Mouse (Mus musculus): ENCODE data around the gene Rpl13a. TPM values are rescaled to one million over a fixed set of nuclear protein-coding genes. Genes with fewer than 3 reads are reported as not detected.
A peak's percentile ranks its signal among the peaks of the same experiment; 100 is the strongest.
"Not testable (repeated sequence)": the region's sequence is repeated elsewhere in the genome, so short reads cannot be mapped to it uniquely, and the experiment has no call there.

Gene Rpl13a
- total RNA-seq, 2 experiments from 2014 or later: 742 to 866 TPM

DNA sequence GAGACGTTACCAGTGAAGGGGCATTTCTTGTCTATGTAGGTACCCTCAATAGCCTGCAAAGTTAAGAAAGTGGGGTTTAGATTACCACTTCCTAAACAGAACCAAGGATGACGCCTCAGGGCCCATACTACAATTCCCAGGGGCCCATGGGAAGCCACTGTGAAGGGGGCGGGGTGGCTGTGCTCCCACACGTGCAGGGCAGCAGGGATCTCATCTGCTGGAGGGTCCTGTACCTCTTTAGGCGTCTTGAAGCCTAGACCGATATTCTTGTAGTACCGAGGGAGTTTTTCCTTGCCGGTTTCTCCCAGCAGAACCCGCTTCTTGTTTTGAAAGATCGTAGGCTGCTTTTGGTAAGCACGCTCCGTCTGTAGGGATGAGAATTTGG lies 5.4 kb downstream of the Rpl13a start:
- intact Hi-C loops (cut with DNase I; ENCODE audit: low total_unique reads): no loop called here

DNA sequence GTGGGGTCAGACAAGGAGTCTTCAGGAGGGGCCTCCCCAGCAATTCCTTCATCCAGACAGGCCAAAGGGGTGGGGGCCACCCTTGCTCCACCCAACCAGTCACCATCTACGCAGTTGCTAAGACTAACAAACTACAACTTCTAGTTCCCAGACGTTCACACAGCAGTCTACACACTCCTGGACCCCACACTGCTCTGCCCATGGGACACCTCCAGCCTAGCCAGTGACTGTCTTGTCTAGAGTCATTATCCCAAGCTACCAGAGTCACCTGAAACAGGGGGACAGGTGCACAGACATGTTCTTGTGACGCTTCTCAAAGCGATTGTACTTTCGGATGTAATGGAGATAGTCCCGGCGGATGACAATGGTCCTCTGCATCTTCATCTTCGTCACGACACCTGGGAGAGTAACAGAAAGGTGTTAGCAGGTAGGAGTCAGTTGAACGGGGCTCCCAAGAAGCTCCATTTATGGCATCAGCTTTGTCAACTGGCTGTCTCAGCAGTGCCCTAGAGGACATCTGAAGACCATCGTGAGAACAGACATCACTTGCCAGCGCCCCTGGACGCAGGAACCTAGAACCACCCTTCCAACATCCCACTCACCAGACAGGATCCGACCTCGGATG lies 5.9 kb downstream of the Rpl13a start:
- DNase-seq: no peak
- intact Hi-C loops (cut with DNase I; ENCODE audit: low total_unique reads): no loop called here

More for the DNA sequence above, 5.4 kb downstream of the Rpl13a start:
- DNase-seq: no peak

DNA sequence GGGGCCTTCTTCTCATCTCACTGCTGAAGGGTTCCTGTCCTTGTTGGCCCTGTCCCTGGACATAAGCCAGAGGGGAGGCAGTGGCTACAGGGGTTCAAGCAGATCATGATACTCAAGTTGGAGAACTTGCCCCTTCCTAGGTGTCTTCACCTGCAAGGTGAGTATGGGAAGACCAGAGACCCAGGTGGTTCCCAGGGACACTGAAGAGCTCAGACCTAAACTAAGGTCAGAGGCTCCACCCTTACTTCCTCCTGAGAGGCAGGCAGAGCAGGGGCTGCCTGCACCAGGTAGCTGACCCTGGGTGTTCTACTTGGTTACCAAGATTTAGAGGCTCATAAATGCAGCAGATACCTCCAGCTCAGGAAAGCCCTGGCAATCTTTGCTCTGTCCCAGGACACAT lies 6.6 kb downstream of the Rpl13a start:
- no peak for DNase-seq
- intact Hi-C loops (cut with DNase I; ENCODE audit: low total_unique reads): no loop called here

DNA sequence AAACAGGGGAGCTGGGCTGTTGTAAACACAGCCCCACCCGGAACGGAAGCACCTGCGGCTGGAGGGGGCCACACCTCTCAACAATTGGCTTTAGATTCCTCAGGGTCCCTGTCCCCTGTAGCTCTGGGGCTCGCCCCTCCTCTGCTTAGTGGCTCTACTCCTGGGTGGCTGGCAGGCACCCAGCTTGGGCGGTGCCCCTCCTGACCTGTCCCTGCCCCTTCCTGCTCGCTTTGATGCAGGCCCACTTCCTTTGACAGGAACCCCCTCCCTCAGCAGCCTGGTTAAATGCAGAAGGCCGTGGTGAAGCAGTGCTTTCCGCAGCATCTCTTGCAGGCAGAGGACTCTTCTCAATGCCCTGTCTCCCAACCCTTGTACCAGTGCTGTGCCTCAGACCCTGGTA lies 7.2 kb downstream of the Rpl13a start:
- intact Hi-C loops (cut with DNase I; ENCODE audit: low total_unique reads): no loop called here
- DNase-seq: peak; percentile 44

DNA sequence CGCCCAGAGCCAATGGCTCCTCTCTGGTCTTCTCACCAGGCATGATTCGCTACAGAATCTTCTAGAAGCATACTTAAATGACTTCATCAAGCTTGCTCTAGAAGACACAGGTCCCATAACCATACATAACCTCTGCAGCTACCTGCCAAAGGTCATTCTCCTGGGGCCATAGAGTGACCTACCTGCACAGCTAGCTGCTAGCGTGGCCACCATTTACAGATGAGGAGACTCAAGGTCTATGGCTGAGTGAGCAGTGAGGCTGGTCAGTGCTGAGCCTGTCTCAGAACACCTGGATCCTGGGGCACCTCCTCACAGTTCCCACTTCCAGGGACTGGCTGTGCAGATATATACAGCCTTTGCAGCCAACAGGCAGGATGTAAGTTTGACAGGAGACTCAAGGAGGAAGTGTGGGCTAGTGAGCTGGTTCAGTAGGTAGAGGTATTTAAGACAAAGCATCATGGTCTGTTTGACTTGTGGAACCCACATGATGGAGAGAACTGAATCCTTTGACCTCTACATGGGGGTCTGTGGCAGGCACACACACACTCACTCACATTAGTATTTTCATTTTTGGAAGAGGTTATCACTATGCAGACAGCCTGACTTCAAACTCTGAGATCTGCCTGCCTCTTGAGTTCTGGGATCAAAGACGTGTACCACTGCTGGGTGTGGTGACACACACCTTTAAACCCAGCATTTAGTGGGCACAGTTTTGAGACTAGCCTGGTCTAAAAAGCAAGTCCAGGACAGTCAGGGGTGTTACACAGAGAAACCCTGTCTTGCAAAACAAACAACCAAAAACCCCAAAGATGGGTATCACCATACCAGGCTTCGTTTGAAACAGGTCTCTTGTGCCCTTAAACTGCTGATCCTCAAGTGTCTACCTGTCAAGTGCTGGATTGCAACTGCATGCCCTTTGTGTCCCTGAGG lies 8.5 kb downstream of the Rpl13a start:
- no peak for DNase-seq
- intact Hi-C loops (cut with DNase I; ENCODE audit: low total_unique reads): no loop called here

DNA sequence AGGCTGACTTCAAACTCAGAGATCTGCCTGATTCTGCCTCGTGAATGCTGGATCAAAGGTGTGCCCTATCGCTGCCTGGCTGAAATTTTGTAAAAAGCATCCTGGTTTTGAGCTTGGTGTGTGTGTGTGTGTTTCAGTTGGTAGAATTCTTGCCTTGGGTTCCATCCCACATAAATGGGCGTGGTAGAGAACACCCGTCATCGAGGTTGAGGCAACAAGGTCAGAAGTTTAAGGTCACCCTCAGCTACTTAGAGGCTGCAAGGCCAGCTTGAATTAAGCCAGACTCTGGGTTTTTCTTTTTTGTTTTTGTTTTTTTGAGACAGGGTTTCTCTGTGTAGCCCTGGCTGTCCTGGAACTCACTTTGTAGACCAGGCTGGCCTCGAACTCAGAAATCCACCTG lies 10.2 kb downstream of the Rpl13a start:
- intact Hi-C loops (cut with DNase I; ENCODE audit: low total_unique reads): no loop called here
- no peak for DNase-seq

DNA sequence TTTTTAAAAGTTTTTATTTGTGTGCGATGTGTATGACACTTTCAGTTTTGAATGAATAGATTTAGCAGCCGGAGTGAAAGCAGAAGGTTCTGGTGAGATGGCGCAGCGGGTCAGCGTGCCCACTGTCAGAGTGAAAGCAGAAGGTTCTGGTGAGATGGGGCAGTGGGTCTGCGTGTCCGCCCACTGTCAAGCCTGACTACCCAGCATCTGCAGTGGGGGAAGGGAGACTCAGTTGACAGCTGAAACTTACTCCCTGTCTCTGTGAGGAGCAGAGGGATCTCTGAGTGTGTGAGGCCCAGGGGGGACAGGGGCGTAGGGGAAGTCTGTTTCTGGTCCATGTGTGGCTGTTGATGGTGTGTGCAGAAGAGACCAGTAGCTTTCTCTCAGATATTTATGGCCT lies 11.0 kb downstream of the Rpl13a start:
- no peak for DNase-seq
- intact Hi-C loops (cut with DNase I; ENCODE audit: low total_unique reads): no loop called here

DNA sequence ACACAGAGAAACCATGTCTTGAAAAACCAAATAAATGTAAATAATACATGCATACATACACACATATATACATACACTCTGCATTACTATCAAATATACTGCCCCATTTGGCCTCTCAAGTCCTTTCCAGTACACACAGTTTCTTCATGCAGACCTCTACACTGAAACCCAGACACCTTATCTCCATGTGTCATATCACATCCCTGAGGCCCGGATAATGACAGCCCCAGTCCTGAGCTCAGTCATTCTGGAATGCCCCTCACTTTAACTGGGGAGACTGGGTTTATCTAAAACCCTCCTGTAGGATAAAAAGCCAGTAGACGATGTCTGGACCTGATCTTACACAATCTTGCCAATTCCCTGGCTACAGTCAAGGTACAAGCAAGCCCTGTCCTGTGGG lies 15.1 kb downstream of the Rpl13a start:
- DNase-seq: no peak
- intact Hi-C loops (cut with DNase I; ENCODE audit: low total_unique reads): no loop called here

DNA sequence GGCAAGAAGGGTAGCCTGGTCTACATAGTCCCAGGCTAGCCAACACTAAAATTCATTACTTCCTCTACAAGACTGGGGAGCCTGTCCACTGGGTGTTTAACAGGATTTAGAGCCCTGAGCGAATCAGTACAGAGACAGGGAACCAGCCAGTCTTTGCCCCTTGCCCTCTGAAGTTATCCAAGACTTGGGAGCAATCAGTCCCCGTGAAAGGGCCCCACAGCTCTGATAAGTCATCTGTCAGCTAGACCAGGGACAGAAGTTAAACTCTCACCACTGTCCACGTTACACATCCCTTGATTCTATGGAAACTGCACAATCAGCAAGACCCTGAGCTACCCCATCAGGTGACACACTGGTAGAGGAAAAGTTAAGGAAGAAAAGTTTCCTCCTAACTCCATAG lies 16.0 kb downstream of the Rpl13a start:
- intact Hi-C loops (cut with DNase I; ENCODE audit: low total_unique reads): no loop called here
- DNase-seq: no peak

DNA sequence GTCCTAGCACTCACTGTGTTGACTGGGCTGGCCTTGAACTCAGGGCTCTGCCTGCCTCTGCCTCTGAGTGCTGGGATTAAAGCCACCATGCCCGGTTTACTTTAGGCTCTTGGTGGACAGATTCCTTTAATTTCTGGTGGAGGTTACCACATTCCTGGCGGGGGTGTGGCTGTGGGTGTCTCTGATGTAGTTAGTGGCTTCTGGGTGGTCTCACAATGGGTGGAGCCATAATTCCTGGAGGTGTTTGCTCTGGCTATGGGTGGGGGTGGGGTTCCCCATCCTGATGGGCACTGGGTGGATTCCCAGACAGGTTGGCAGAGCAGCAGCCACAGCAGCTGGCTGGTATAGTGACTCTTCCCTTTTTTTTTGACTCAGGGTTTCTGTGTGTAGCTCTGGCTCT lies 16.6 kb downstream of the Rpl13a start:
- intact Hi-C loops (cut with DNase I; ENCODE audit: low total_unique reads): no loop called here

DNA sequence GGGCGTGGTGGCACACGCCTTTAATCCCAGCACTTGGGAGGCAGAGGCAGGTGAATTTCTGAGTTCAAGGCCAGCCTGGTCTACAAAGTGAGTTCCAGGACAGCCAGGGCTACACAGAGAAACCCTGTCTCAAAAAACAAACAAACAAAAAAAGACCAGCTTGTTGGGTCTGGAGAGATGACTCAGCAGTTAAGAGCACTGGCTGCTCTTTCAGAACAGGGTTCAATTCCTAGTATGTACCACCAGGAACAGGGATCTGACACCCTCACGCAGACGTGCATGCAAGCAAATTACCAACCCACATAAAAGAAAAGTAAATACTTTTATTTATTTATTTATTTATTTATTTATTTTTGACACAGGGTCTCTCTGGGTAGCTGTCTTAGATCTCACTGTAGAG lies 18.5 kb downstream of the Rpl13a start:
- DNase-seq; intact Hi-C loops (cut with DNase I; ENCODE audit: low total_unique reads): not testable (repeated sequence)

More for the DNA sequence above, 16.6 kb downstream of the Rpl13a start:
- DNase-seq: no peak

DNA sequence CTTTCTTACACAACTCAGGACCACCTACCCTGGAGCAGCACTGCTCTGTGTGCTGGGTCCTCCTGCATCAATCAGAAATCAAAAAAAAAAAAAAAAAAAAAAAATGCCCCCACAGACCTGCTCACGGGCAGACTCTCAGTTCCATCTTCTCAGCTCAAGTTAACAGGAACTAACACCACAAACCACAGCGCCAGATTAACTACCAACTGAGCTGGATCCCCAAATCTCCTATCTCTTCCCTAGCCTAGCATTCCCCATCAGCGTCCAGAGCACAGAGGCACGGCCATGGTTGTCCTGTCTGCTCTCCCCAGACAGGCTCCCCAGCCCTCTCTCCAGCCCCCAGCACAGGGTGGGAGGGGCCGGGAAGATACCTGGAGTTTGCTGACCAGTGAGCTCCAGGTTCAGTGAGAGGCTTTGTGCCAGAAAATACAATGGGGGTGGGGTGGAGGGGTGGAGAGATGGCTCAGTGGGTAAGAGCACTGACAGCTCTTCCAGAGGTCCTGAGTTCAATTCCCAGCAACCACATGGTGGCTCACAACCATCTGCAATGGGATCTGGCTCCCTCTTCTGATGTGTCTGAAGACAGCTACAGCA lies 21.4 kb downstream of the Rpl13a start:
- no peak for DNase-seq
- intact Hi-C loops (cut with DNase I; ENCODE audit: low total_unique reads): no loop called here

DNA sequence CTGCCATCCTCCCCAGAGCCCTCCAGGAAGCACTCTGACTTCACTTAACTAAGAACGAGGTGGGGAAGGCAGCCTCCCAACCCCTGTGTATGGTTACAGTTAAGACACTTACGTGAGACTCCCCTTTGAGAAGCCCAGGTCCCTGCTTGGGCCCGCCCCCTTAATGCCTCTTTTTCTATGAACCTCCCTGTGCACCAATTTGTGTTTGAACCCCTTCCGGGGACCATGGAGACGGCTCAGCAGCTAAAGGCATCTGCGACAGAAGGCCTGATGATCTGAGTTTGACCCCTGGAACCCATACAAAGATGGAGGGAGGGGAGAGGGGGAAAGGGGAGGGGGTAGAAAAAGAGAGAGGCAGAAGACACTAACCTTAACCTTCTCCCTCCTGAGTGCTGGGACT lies 22.1 kb downstream of the Rpl13a start:
- intact Hi-C loops (cut with DNase I; ENCODE audit: low total_unique reads): no loop called here
- DNase-seq: no peak

DNA sequence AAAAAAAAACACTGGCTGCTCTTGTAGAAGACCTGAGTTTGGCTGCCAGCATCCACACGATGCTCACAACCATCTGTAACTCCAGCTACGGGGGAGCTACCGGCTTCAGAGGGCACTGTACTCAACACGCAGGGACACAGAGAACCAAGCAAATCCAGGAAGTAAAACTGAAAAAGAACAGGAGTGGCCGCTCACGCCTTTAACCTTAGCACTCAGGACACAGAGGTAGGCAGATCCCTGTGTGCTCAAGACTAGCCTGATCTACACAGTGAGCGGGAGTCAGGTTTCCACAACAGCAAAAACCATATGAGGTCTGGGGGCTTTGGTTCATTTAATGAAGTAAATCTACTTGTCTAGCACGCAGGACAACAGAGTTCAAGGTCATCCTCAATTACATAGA lies 23.1 kb downstream of the Rpl13a start:
- intact Hi-C loops (cut with DNase I; ENCODE audit: low total_unique reads): no loop called here
- DNase-seq: no peak

DNA sequence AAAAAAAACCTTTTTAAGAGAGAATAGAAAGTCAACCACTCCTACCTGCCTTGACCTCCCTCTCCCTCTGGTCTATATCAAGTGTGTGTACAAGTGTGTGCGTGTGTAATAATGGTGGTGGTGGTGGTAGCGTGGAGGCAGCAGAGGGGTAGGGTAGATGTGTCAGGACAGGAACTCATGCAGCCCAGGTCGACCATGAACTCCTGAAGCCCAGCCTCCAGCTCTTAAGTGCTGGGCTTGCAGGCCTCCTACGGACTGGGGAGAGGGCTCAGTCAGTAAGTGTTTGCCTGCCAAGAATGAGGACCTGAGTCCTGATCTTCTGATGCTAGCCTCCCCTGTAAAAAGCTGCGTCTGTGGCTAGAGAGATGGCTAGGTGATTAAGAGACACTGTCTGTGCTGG lies 23.6 kb downstream of the Rpl13a start:
- no peak for DNase-seq
- intact Hi-C loops (cut with DNase I; ENCODE audit: low total_unique reads): no loop called here

DNA sequence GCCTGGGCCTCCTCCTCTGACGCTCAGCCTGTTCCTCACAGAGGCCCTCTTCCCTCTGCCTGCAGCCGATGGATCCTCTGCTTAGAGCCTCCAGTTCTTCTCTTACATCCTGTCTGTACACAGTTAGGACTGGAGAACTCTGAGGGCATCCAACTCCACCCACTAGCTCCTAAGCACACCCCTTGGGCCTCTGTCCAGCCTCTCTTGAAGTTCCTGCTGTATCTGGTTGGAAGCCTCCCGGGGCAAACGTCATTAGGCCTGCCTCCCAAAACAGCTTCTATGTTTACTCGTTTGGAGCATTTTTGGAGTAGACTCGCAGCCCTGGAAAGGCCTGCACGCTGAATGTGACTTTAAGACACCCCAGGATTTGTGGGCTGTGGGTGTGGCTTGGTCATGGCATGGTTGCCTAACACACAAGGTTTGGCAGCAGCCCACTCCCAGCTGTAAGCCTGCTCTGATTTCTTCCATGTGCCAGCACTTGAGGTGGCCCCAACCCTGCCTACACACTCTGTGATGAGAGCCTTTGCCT lies 24.8 kb downstream of the Rpl13a start, which contains the start of gene Fcgrt:
TSS of gene Fcgrt (minus strand) at position 200 of the 529 bp plus-strand sequence.
- DNase-seq: peak; percentile 96
- intact Hi-C loops (cut with DNase I; ENCODE audit: low total_unique reads): no loop called here

DNA sequence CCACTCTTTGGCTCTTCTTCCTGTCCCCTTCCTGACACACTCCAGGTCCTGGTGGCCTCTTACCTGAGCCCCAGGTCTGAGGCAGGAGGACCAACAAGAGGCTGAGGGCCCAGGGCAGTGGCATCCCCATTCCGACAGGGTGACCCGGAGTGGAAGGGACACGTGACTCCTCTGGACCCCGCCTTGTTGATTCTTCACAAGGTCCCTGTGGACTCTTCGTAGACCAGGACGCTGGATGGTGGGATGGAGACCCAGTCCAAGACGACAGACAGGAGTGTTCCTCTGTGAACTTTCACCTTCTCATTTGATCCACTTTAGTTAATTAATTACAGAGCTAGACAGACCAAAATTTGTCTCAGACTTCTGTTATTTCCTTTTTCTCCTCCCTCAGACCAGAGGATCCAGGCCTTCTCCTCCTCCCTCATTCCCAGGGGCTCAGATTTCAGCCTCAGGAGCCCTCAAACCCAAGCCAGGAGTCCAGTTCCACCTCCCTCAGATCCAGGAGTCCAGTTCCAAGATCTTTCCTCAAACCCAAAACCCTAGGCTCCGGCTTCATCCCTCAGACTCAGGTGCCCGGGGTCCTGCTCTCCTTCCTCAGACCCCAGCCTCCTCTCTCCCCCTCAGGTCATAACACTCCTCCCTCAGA lies 25.5 kb downstream of the Rpl13a start:
- DNase-seq: peak; percentile 58

DNA sequence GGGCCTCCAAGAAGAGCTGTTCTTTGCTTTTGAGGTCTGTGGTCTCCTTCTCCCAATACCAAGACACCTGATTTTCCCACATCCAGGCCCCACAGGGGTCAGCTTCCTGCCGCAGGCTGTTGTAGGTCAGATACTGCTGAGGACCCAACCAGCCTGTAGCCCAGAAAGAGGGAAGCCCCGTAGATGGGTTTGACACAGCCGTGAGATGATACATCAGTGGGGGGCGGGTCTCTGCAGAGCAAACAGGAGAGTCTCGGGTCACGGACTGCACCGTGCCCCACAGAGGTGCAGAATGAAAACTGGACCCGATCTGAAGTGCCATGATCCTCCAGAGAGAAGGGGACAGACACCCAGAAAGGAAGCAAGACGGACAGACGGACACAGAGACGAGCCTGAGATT lies 26.1 kb downstream of the Rpl13a start:
- intact Hi-C loops (cut with DNase I; ENCODE audit: low total_unique reads): no loop called here
- DNase-seq: no peak

More for the DNA sequence above, 25.5 kb downstream of the Rpl13a start:
- intact Hi-C loops (cut with DNase I; ENCODE audit: low total_unique reads): no loop called here

DNA sequence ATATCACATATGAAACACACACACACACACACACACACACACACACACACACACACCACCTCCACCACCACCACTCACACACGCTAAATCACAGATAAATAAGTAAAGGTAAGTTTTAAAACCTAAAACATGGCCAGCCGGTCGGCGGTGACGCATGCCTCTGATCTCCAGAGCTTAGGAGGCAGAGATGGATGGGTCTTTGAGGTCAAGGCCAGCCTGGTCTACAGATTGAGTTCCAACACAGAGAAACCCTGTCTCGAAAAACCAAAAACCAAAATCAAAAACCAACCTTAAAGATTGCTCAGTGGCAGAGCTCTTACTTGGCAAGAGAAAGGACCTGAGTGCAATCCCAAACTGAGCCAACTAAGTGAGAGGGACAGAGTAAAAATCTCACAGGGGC lies 28.5 kb downstream of the Rpl13a start:
- DNase-seq: no peak
- intact Hi-C loops (cut with DNase I; ENCODE audit: low total_unique reads): no loop called here

Data from gastrocnemius, postnatal 14 days (tissue).